Mouse (Mus musculus): Measurements from ENCODE around the gene Plod1.
A peak's percentile ranks its signal among the peaks of the same experiment; 100 is the strongest.
"Not testable (repeated sequence)": the region's sequence is repeated elsewhere in the genome, so short reads cannot be mapped to it uniquely, and the experiment has no call there.

Gene Plod1

DNA sequence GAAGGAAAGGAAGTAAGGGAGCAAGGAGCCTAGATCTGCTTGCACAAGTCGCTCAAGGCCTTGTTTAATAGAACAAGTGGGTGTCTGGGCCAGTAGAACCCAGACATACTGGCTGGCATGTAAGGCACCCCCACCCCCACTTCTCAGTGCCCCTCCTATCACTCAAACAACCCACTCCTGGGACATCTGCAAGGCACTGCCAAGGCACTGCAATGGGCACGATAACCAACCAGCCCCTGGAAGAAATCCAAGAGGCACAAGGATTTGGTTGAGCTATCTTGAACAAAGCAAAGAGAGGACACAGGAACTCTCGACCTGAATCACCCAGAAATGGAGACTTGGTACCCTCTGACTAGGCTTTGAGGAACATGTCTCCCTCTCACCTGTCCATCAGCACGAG is 48.3 kb downstream of the Plod1 start:
- no peak for DNase-seq

DNA sequence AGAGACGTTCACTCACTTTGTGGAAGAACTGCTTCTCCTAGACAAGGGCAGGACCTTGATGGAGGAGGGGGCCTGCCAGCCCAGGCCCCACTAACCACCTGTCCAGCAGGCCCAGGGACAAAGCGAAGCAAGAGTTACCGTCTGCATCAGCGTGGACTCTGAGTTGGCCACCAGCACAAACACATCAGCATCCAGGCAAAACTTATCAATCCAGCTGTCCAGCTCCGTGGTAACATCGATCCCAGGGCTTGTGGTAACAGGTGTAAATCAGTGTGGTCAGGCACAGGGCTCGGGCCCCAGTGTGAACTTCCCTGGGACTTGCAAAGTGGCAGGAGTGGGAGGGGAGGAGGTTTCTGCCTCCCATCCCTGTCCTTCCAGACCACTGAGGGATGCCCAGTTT is 49.3 kb downstream of the Plod1 start:
- no peak for DNase-seq

DNA sequence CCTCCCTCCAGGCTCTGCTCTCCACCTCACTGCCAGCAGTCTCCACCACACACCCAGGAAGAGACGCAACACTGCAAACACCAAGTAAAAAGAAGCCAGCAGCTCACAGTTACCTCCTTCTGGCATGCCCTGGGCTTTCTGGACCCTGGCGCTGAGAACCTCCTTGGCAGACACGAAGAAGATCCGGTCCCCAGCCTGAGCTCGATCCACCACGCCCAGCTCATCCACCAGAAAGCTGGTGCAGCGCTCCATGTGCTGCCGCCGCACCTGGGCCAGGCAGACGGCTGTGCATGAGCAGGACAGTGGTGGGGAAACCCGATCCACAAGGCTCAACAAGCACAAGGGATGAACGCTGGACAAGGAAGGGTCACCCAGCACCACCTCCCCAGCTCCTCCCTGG is 50.4 kb downstream of the Plod1 start:
- DNase-seq, result no peak

DNA sequence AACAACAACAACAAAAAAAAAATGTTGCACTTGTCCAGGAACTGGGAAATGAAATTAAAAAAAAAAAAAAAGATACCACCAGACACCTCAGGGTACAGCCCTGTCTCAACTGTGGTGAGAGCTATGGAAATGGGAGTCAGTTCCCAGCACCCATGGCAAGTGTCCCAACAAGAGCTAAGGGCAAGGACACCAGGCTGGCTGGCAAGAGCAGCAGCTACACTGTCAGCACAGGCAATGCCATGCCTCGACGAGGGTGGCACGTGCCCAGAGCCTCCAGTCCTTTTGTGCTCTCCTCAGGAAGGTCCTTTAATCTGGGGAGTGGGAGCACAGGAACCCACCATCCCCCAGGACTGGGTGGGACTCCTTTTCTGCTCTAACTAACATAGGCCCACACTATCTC is 52.4 kb downstream of the Plod1 start:
- DNase-seq, result no peak

DNA sequence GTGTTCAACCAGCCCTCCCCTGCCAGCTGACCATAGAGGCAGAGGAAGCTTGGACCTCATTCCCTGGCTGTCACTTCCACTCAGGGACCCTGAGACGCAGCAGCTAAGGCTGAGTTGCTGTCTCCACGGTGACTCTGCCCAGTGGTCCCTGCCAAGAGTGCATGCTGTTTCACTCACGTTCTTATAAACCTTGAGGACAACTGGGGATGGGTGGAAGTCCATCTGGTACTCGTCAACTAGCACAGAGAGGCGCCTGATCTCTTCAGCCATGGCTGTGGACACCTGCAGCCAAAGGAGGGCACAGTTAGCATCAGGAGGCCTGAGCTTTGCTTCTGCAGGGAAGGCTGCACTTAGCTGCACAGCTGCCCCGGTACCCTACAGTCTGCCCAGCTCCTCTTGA is 53.5 kb downstream of the Plod1 start:
- DNase-seq, result no peak

DNA sequence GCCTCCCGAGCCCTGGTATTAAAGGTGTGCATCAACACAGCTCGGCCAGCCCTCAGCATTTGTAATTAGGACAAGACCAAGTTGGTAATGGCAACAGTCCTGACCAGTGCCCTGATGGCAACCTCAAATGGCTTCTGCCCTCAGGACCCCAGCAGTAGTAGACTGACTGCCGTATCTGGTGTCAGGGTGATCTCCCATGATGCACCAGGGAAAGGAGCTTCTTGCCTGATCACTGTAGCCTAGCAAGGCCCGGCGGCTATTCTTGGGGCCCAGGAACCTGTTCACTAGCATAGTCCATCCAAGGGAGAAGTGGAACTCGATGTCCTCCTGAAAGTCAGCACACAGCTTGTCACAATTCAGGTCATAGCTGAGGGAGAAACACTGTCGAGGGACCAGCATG is 54.8 kb downstream of the Plod1 start:
- no peak for DNase-seq

DNA sequence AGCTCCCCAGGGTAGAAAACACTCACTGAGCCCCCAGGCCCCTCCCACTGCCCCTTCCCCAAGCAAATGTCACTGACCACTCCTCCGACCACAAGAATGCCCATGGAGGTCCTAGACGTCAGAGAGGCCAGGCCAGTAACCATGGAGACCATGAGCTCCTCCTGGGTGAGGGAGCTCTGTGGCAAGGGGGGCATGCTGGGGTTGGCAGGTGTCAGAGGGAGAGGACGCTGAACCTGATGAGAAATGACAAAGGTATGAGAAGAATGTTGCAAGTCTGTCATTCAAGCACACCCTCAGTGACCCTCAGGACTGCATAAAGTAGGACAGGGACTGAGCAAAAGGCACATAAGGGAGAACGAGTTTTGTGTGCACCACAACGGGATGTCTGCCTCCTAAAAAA is 56.7 kb downstream of the Plod1 start:
- DNase-seq, result no peak

DNA sequence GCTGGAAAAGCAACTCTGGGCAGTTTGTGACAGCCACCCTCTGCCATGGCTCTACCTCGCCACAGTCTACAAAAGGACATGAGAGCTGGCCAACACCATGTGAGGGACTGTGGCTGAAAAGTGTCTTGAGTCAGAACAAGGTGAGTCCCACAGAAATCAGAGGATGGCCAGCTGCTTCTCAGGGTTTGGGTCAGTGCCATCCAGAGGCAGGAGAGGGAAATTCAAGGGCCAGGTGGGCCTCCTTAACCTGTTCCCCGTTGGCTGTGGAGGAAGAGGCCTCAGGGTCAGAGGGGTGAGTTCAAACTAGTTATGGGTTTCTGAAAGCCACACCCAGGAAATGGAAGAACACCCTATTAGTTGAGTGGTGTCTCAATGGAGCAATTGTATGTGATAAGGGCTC is 57.1 kb downstream of the Plod1 start:
- no peak for DNase-seq

DNA sequence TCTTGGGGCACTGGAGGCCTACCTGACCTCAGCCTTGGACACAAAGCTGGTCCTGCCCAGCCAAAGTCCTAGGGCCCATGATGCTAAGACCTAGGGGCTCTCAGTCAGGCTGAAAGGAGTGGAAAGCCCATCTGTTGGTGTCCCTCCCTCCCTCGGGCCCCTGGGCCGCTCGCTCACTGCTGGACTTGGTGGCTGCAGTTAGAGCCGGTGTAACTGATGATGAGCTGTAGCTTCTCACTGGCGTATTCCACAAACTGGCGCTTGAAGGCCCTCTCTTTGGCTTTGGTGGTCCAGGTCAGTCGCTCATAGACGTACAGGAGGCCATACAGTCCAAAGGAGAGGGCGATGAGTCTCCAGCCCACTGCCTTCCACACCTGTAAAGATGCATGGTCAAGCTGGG is 58.0 kb downstream of the Plod1 start:
- DNase-seq, result no peak

DNA sequence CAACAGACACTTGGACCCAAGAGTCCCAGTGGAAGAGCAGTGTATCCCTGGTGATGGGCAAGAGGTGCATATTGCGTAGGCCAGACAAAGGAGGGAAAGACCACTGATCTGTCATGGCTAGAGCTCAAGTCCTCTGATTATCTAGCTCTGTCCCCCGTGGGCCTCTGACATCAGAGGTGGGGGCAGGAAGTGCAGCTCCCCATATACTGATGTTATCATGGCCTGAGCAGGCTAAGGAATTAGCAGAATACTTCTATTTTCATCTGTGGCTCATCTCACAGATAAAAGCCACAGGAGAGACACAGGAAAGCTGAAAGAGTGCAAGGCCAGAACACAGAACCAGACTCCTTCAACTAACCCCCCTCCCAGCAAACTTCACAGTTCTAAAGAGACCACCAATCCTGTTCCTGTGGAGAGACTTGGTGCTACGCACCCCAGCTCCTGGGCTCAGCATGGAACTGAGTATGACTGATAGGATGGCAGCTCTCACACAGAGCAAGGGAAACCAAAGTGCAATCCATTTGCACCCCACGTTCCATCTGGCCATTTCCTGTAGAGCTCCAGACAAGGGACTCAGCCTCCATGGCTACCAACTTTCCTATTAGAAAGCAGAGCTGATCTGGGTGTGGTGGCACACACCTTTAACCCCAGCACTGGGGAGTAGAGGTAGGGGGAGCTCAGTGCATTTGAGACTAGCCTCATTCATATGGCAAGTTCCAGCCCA is 60.6 kb downstream of the Plod1 start:
- DNase-seq, result no peak

DNA sequence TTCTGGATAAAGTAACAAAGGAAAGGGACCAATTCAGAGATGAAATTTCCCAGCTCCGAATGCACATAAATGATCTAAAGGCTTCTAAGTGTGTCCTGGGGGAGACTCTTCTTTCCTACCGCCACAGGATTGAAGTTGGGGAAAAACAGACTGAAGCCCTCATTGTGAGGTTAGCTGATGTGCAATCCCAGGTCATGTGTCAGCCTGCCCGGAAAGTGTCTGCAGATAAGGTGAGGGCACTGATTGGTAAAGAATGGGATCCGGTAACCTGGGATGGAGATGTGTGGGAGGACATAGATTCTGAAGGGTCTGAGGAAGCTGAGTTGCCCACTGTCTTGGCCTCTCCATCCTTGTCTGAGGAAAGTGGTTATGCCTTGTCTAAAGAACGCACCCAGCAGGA is 67.3 kb downstream of the Plod1 start:
- DNase-seq, result no peak

DNA sequence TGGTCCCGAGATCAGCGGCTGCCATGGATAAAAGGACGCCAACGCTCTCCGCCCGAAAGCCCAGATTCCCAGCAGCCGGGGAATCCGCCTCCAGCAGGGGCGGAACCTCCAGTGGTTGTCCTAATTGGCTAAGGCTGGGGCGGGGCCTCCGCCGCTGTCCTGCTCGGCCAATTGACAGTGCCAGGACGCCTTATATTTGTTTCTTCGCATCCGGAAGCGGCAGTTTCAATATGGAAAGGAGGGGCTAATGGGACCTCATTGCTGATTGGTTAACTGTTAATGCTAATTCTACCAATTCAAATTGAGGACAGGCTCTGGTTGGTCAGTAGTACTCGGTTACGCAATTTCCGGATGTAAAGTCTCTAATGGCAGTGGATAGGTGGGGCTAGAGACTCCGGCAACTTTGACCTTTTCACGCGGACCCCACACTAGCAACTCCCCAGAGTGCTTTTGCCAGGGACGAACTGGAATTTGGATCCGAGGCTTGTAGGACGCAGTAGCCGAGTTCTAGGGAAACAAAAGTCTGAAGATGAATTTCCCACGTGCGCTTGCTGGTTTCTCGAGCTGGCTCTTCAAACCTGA is 68.0 kb downstream of the Plod1 start, which contains the start of the genes Miip and Fv1:
Gene Miip (minus strand): TSS at position 367 of the 582 bp plus-strand sequence.
Gene Fv1 (plus strand): TSS at position 530 of the 582 bp plus-strand sequence.
- DNase-seq, result peak; percentile 96 to 99

DNA sequence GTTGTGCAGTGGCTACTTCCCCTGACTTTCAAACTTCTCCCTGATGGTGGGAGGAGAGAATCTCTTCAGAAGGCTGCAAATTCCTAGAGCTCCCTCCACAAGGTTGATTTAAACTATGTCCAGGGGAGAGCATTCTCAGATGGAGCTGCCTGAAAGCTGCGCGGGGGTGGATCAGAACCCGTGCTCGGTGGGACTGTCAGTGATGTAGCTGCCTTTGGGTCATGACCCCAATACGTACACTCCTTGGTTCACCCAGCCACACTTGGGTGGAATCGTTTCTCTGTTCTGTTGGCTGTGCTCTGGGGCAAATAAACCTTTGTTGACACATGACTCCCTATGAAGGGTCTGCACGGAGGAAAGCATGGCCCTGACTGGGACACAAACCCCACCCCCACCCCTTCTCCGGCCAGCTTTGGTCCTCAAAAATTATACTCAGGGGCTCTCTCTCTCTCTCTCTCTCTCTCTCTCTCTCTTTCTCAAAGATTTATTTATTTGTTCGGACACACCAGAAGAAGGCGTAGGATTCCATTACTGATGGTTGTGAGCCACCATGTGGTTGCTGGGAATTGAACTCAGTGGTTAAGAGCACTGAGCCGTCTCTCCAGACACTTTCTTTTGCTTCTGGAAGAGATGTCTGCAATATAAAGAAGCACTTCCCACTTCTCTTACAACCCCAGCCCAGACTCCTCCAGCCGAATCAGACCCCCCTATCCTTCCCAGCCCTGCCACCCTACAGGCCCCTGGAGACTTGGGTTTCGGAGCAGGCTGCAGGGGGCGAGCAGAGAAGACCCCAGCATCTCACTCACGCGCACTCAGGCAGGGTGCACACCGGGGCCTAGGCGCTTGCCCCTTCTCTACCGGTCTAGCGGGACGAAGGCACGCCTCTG is 68.8 kb downstream of the Plod1 start:
- peak in 1 of 2 experiments; percentile 20 for DNase-seq

DNA sequence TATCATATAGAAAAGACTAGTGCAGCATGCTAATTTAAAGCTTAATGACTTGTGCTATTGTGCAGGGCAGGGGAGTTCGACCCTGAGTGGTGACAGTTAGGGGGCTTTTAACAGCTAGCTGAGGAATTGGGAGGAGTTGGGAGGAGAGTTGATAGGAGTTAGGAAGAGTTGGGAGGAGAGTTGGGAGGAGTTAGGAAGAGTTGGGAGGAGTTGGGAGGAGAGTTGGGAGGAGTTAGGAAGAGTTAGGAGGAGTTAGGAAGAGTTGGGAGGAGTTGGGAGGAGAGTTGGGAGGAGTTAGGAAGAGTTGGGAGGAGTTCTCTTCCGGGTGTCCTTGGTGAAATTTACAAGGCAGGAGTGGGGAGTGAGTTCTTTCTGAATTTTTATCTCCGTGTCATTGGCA is 69.8 kb downstream of the Plod1 start:
- not testable (repeated sequence) for DNase-seq

DNA sequence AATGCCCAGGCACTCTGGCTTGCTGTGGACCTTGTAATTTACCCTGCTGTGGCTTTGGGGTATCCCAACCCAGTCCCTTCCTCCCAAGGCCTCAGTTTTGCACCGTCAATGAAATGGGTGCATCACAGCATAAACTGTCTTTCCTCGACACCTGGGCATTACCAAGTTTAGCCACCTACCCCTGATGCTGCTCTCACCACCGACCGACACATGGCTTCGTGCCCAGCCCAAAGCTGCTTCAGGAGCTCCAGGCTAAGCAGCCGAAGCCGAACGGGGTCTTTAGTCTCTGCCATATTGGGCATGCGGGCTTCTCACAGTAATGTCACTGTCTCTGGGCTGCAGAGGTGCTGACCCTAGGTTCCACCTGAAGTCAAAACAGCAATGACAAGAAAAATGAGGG is 70.5 kb downstream of the Plod1 start:
- DNase-seq, result no peak

DNA sequence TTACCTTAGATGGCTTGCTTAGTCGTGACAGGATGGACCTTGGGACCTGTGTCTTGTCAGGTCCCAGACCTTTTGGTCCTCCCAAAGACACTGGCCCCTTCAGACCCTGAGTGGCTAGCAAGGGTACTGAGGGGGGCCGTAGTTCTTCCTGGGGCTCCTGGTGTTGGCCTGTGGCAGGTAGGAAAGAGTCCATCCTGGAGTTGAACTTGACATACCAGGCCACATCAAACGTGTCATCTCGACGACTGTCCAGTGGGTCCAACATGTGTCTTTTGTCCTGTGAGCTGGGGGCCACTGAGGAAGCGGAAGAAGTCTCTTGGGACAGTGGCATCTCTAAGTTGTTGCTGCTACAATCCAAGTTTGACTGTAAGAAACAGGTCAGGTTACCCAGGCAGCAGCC is 70.9 kb downstream of the Plod1 start:
- DNase-seq, result no peak

DNA sequence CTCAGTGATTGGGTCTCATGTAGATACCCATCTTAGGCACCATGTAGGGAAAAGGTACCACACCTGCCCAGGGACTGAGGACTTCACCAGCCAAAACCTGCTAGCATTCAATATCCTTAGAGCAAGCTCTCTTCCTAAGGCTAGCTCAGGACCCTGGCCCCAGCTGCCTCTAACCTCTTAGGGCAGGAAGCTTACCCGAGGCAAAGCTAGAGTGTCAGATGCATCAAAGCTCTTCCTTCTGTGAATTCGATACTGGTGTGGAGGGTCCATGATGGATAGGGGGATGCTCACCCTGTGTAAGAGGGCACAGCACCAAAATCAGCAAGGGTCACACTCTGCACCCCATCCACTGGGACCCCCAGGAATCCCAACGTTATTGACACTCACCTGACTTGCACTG is 74.5 kb downstream of the Plod1 start:
- DNase-seq, result no peak
